Mouse (Mus musculus) bone marrow macrophage, adult 2 months (primary cell): ENCODE data around the gene Atg101. TPM values are rescaled to one million over a fixed set of nuclear protein-coding genes. Genes with fewer than 3 reads are reported as not detected.

Source experiments
- H3K27ac ChIP-seq: 2 replicates; pipeline ENCODE4 v1.5.1; 2012; ENCODE audit warnings: low read depth, low read length; ENCODE audit not compliant: insufficient read depth
- H3K4me1 ChIP-seq: 2 replicates; pipeline ENCODE4 v1.6.1; 2012; ENCODE audit warnings: low read length; ENCODE audit not compliant: control insufficient read depth, insufficient read depth
- H3K4me3 ChIP-seq: 2 replicates; pipeline ENCODE4 v1.5.1; 2012; ENCODE audit warnings: mild to moderate bottlenecking, low read length, moderate library complexity; ENCODE audit not compliant: insufficient read depth
- CTCF ChIP-seq: IDR thresholded peaks from 2 replicates; pipeline ENCODE4 v1.5.1; 2012; ENCODE audit warnings: low read depth, mild to moderate bottlenecking, low read length, moderate library complexity
- POLR2A ChIP-seq: IDR thresholded peaks from 2 replicates; pipeline ENCODE4 v1.6.1; 2012; ENCODE audit warnings: mild to moderate bottlenecking, low read depth, low read length, borderline replicate concordance
- polyA plus RNA-seq: library from polyadenylated mRNA; stranded (reverse); fragments of >200 nt; gene quantifications from 2 replicates; pipeline ENCODE4 v1.2.4, GENCODE M21; 2012; ENCODE audit not compliant: missing spikeins, insufficient read depth, insufficient read length

Atg101 gene
- polyA plus RNA-seq, 1 experiment: 36.4 TPM

- Histone ChIP-seq H3K27ac (no peak overlapping the region), H3K4me1 (peaks cover 20% of the 10 kb centered on the region), H3K4me3 (no peak overlapping the region)
- TF ChIP-seq CTCF: no peak
- TF ChIP-seq POLR2A: no peak
Measured at GRCm38 (mm10) chr15:101311087-101311770, 27.2 kb downstream of the Atg101 start.

DNA sequence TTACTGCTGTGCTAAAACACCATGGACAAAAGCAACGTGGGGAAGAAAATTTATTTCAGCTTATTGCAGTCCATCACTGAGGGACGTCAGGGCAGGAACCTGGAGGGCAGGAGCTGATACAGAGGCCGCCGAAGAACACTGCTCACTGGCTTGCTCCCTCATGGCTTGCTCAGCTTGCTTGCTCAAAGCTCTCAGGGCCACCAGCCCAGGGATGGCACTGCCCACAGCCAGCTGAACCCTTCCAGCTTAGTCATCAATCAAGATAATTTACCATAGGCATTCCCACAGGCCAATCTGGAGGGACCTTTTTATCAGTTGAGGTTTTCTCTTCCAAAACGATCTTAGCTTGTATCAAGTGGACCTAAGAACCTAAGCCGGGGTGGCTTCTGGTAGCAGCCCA lies 27.9 kb downstream of the Atg101 start:
- H3K27ac ChIP-seq: no peak overlapping the region
- H3K4me1 ChIP-seq: peaks cover 27% of the 10 kb centered on the region
- H3K4me3 ChIP-seq: no peak overlapping the region
- TF ChIP-seq POLR2A (no peak), CTCF (no peak)

- Histone ChIP-seq H3K27ac (no peak overlapping the region), H3K4me3 (no peak overlapping the region), H3K4me1 (peaks cover 38% of the 10 kb centered on the region)
- TF ChIP-seq CTCF: no peak
- no peak for TF ChIP-seq POLR2A
Measured at GRCm38 (mm10) chr15:101315378-101315777, 31.3 kb downstream of the Atg101 start.

- Histone ChIP-seq H3K4me3 (peak overlapping the region; percentile 53), H3K27ac (no peak overlapping the region), H3K4me1 (peaks cover 42% of the 10 kb centered on the region)
- no peak for TF ChIP-seq POLR2A
- peak; percentile 72 for TF ChIP-seq CTCF
Measured at GRCm38 (mm10) chr15:101315832-101316231, 31.8 kb downstream of the Atg101 start.

DNA sequence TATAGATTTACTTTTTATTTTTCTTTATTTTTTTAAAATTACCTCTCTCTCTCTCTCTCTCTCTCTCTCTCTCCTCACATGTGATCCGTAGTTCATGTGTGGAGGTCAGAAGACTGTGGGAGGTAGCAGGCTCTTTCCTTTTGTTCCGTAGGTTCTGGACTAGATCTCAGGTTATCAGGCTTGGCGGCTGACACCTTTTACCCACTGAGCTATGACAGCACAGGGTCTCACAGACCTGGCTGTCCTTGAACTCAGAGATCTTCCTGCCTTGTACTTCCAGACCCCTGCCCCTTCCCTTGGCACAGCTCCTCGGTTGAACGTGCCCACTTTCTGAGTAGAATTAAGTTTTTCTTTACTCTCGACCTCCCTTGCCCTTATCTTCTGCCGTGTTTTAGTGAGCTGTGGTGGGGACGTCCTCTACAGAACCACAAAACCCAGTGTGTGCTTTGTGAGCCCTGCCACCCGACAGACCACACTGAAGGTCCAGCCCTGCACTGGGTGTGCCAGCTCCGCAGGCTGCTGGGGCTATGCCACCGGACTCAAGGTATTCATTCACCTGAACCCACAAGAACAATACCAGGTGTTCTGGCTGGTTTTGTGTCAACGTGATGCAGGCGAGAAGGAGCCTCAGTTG lies 32.3 kb downstream of the Atg101 start:
- Histone ChIP-seq H3K4me1 (peaks cover 42% of the 10 kb centered on the region), H3K4me3 (peak overlapping the region; percentile 53), H3K27ac (peak overlapping the region; percentile 80)
- TF ChIP-seq POLR2A (no peak), CTCF (no peak)

DNA sequence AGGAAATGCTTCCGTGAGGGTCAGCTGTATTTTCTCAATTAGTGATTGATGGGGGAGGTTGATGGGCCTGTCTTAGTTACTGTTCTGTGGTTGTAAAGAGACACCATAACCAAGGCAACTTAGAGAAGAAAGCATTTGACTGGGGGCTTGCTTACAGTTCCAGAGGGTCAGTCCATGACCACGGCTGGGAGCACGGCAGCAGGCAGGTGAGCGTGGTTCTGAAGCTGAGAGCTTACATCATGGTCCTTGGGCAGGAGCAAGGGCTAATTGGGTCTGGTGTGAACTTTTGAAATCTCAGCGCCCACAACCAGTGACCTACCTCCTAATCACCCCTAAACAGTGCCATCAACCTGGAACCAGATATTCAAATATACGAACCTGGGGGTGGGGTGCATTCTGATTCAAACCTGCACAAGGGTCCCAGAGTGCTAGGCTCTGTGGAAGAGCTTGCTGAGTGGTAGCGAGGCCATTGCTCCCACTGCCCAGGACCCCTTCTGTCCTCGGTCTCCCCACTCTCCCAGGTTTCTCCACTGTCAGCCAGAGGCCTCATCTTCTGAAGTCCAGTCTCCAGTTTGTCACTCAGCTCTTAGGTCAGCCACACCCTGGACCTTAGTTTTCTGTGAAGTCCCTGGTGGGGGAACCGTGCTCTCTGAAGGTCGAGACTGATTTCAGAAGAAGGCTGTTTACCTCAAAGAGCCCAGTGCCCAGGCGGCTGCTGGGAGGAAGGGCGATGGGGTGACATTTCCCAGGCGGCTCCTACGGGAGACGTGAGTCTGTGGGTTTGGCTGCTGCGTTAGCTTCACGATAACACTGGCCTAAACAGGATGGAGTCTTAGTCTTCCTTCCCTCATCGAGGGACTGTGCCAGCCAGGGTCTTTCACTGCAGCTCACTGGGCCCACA lies 33.1 kb downstream of the Atg101 start:
- TF ChIP-seq CTCF (no peak), POLR2A (no peak)
- no peak overlapping the region for H3K4me3 ChIP-seq
- peaks cover 42% of the 10 kb centered on the region for H3K4me1 ChIP-seq
- peak overlapping the region; percentile 80 for H3K27ac ChIP-seq

GRCm38 (mm10) chr15:101317814-101318500 lies 33.9 kb downstream of the Atg101 start:
- TF ChIP-seq CTCF: no peak
- no peak for TF ChIP-seq POLR2A
- peaks cover 42% of the 10 kb centered on the region for H3K4me1 ChIP-seq
- peak overlapping the region; percentile 85 for H3K27ac ChIP-seq
- H3K4me3 ChIP-seq: no peak overlapping the region

GRCm38 (mm10) chr15:101318889-101319765 lies 35.1 kb downstream of the Atg101 start:
- Histone ChIP-seq H3K4me1 (peaks cover 42% of the 10 kb centered on the region), H3K27ac (peak overlapping the region; percentile 85), H3K4me3 (no peak overlapping the region)
- TF ChIP-seq CTCF: no peak
- TF ChIP-seq POLR2A: no peak

DNA sequence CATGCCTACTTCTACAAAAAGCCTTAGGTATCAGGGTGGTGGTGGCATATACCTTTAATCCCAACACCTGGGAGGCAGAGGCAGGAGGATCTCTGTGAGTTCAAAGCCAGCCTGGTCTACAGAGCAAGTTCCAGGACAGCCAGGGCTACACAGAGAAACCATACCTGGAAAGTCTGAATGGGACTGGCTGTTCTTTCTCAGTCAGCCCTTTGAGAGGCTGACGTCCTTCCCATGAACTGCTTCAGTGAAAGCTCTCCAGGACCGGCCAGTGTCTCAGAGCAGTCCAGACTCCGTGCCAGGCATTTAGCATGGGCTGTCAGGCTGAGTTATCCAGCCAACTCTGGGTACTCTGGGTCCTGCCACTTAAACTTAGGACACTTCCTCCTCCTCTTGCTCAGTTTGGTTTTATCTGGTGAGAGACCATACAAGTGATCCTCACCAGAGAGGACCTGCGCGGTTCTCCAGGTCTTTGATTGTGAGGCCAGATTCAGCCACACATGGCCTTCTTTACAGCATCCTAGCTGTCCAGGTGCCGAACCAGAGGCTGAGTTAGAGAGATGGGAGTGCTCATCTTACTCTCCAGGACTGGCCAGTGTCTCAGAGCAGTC lies 36.0 kb downstream of the Atg101 start:
- H3K4me3 ChIP-seq: no peak overlapping the region
- H3K4me1 ChIP-seq: peaks cover 42% of the 10 kb centered on the region
- peak overlapping the region; percentile 85; the same call in 1 of the 2 replicates for H3K27ac ChIP-seq
- TF ChIP-seq POLR2A (no peak), CTCF (no peak)
